Mouse (Mus musculus) c-Kit-negative CD71-positive TER-119-positive erythroid progenitor cells, embryonic 14.5 days (primary cell): ENCODE results near the gene P2rx1.

Source experiments
- DNase-seq: peaks from one replicate; pipeline ENCODE4 v3.0.0-alpha.2; 2013; ENCODE audit warnings: low read depth, low spot score

P2rx1 gene

DNA sequence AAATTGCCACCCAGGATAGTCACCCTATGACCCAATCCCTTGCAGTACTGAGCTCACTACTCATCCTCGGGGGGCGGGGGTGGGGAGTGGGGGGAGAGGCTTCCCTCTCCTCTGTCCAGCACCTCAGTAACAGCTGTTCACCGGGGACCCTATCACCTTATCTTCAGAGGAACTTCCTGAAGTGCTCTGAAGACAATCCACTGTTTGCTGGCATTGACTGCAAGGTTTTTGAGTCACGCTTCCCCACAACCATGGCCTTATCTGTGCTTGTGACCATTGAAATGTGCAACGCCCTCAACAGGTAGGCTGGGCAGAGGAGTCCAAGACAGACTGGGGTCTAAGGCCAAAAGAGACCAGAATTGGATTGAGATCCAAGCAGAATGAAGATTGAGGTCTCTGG lies 11.1 kb upstream of the P2rx1 start:
- DNase-seq = no peak

GRCm38 (mm10) chr11:72989044-72989443 lies 9.9 kb upstream of the P2rx1 start:
- no peak for DNase-seq

- DNase-seq = no peak
These were observed 8.2 kb upstream of the P2rx1 start for GRCm38 (mm10) chr11:72990688-72991087.

- no peak for DNase-seq
These were observed 6.9 kb upstream of the P2rx1 start for GRCm38 (mm10) chr11:72991961-72992360.

DNA sequence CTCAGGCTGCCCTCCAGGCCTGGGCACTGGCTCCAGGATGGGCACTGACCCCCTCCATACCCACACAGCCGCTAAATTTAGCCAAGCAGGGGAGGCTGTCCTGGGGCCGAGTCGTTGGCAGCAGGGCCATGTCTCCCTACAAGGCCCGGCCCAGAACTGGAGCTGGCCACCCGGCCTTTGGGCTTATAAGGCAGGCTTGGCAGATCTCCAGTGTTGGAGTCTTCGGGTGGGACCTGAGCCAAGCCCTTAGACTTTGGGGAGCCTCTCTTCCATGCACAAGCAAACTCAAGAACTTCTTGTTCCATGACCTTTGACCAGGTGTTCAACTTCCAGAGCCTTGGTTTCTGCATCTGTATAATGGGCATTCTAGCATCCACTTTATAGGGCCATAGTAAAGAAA lies 2.6 kb upstream of the P2rx1 start:
- DNase-seq = no peak

DNA sequence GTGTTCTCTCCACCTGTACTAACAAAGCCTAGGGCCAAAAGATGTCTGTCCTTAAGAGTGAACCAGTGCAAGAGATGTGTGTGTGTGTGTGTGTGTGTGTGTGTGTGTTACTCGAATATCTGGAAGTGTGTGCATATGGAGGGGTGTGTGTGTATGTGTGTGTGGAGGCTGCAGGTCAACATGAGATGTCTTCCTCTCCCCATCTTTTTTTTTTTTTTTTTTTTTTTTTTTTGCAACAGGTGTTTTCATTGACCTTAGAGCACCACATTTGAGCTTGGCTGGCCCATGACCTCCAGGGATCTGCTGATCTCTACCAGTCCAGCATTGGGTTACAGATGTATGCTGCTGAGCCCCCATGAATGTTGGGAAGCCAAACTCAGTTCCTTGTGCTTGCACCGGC lies 2.1 kb upstream of the P2rx1 start:
- DNase-seq = no peak

DNA sequence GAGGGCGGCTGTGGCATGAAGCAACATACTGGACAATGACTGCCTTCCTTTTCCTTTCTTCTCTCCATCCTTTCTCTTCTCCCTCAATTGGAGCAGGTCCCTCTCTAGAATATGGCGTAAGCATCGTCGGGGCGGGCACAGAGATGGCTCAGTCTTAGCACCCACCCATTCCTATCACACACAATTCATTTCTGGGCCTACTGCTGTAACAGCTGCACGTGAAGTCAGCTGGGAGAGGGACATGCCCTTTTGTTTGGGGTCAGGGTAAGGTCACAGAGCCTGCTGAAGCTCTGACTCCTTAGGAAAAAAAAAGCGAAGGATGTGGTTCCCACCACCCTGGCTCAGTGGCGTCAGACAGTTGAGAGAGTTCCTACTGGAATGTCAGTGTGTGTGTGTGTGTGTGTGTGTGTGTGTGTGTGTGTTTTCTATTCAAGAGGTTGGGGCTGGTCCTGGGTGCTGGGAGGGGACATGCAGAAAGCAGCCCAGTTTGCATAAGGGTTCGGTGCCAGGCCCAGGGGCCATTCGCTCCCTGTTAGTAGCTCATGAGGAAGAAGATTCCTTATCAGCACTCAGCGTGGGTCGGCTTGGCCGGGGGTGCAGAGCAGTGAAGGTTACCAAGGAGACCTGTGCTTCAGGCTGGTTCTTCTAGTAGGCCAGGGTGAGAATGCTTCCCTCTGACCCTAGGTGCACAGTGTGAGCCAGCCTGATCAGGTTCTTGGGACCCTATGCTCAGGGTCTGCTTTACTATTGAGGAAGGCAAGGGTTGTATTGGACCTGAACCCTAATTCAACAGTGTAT lies 1.2 kb upstream of the P2rx1 start:
- no peak for DNase-seq

- no peak for DNase-seq
These were observed 2.1 kb downstream of the P2rx1 start for GRCm38 (mm10) chr11:73001029-73001428.

- no peak for DNase-seq
These were observed 7.5 kb downstream of the P2rx1 start for GRCm38 (mm10) chr11:73006377-73006776.

- no peak for DNase-seq
These were observed 8.2 kb downstream of the P2rx1 start for GRCm38 (mm10) chr11:73007113-73007512.

DNA sequence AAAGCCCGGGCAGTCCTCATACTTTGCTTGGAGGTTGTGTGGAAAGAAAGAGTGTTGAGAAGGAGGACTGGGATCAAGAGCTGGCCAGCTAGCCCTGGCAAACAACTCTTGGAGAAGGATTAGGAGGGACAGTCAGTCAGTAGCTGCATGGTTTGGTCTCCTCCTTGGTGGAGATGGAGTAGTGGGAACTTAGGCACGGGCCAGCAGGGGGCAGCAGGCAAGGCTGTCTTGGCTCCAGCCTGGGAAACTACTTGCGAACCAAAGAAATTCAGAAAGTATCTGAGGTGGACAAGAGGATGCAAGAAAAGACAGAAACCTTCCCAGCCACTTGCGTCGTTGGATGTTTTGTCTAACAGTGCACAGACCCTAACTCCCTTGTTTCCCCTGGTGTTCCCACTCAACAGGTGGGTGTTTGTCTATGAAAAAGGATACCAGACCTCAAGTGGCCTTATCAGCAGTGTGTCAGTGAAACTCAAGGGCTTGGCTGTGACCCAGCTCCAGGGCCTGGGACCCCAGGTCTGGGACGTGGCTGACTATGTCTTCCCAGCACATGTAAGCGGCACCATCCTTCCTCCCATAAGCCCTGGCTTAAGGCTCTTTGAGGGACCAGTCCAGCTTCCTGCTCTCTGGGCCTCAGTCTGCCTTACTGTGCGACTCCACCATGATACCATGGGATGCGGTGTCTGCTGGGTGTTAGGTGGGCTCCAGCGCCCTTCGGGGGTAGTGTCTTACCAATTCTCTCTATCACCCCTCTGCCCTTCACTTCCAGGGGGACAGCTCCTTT lies 9.0 kb downstream of the P2rx1 start:
- DNase-seq = no peak

DNA sequence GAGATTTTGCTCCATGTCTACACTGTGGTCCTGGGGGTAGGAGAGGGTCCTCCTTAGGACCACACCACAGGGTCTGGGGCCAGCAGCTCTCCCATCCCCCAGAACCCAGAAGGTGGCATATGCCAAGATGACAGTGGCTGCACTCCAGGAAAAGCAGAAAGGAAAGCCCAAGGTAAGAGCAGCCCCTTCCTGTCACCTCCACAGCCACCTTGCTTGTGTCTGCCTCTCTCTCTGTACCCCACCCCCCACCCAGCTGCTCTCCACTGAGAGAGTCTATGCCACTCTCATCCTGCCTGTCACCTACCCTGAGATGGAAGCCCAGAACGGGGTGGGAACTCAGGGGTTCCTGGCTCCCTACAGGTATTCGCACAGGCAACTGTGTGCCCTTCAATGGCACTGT lies 9.9 kb downstream of the P2rx1 start:
- no peak for DNase-seq

- no peak for DNase-seq
These were observed 10.8 kb downstream of the P2rx1 start for GRCm38 (mm10) chr11:73009531-73010274.

DNA sequence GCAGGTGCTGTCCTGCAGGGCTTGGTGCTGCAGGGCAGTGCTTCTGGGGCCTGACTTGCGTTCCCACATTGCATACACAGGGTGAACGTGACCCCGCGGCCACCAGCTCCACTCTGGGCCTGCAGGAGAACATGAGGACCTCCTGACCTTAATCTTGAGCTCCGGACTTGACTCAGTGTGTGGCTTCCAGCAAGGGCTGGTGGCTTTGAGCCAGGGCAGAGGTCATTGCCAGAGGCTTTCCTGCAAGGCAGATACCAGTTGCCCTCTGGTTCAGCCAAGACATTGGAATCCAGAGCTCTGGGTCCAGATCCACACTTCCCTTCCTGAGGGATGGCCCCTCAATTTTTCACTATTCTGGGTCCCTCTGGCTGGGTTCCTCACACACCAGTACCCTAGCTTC lies 15.1 kb downstream of the P2rx1 start:
- no peak for DNase-seq

DNA sequence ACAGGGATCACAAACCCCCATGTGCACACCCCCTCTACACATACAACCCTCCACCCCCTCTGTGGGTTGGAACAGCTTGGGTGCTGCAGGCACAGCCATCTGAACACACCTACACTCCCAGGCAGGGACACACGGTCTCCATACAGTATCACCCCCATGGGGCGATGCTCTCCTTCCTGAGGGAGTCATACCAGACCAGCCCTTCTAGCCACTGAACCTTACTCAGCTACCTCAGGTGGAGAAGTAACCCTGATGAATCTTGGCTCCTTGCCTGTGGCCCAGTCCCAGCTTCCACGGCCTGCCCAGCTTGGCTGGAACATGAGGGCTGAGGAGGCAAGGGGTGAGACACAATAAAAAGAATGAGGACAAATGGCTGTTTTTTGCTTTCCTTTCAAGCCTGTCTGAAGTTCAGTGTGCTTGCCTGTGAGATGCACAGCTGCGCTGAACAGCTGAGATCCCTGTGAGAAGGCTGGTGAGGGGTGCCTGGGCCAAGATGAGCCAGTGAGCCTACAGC lies 16.0 kb downstream of the P2rx1 start:
- no peak for DNase-seq

GRCm38 (mm10) chr11:73015391-73016102 lies 16.6 kb downstream of the P2rx1 start:
- no peak for DNase-seq

DNA sequence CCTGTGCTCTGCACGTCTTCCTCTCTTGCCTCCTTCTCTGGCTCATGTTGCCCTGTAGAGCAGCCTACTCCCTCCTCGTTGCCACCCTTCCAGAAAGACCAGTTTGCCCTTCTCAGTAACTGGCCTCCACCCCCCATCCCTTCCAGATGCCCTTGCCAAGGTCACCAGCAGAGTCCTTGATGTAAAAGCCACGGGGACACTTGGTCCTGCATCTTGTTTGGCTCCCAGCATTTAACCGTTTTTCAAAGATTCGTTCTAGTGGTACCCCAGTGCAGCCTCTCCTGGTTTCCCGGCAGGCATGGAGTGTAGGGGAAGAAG lies 17.2 kb downstream of the P2rx1 start:
- DNase-seq = no peak

- DNase-seq = peak; percentile 36
These were observed 19.7 kb downstream of the P2rx1 start, which contains the start of gene Camkk1 for GRCm38 (mm10) chr11:73018471-73019146. Camkk1 (plus strand) TSS chr11:73019008.

DNA sequence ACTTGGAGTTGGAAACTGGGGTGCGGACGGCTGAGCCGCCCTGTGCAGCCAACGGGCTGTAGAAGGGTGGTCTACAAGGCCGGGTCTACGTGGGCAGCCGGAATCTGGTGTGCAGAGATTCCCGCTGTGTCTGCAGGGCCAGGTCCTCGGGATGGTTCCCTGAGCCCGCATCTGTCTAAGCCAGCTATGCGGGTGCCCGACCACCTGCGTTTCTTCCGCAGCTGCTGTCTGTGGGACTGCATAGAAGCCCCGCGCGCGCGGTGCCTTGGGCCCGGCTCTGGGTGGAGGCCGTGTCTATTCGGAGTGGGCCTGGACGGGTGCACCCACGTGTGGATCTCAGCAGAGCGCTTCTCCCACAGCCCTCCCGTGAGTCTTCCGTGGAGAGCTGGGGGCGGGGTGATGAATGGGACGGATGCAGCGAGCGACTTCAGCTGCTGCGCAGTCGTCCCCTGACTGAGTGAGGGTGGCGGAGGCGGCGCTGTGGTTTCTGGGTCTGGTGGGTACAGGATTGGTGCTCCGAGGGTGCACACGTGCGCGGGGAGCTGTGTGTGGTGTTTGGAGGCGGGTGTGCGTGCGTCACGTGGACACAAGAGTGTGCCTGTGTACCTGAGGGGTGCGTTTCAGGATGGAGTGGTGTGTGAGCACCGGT lies 20.4 kb downstream of the P2rx1 start:
- DNase-seq = no peak
